Comparison of ENCODE assay signal across 9 mouse cellular contexts in the genomic region with DNA sequence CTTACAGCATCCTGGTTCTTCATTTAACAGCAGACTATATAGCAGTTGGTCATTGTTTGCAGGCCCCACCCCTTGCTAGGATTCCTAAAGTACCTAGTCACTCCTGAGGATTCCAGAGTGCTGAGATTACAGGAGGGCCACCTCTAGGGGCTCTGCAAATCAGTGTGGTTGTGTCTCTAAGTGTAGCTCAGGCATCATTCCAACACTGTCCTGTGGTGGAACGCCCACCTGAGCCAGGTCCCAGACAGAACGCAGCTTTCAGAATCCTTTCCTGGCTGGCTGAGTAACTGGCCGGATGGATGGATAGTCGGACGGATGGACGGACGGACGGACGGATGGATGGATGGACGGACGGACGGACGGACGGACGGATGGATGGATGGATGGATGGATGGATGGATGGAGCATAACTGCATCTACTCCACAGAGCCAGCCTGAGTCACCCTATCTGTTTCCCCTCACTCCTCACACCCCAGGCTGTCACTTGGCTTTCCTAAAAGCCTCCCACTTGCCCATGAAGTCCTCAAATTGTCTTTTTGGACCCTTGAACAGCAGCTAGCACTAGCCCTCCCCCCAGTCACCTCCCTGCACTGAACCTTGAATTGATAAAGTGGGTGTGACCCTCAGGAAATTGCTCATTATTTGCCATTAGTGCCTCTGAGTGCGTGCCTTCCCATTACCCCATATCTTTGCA. TPM values are rescaled to one million over a fixed set of nuclear protein-coding genes. Genes with fewer than 3 reads are reported as not detected.
DNase-seq lines count a peak whose midpoint lies in the region; ATAC-seq and TF ChIP-seq lines count a peak whose summit lies in the region.
"Had no signal": no experiment of that assay in that cellular context is flagged by ENCODE, and none has a peak within 500 bp of the region (broad histone marks: within the 10 kb centered on the region; RNA-seq: fewer than 3 reads in every experiment).

No protein-coding gene starts in this region.

- H3K27ac ChIP-seq in heart, embryonic 11.5 days (ENCODE audit: low read depth, low read length): no peak overlapping the region
- H3K27ac ChIP-seq in cortical plate, adult 2 months (ENCODE audit: insufficient read depth, low read length): no peak overlapping the region
- peak overlapping the region; percentile 83 for H3K27ac ChIP-seq in hindbrain, embryonic 13.5 days
- H3K27ac ChIP-seq in midbrain, embryonic 12.5 days (replicated peaks): no peak overlapping the region

- no peak; the same call in 1 of the 2 replicates for ATAC-seq in heart, embryonic 11.5 days (replicated peaks; ENCODE audit: insufficient number of reproducible peaks, low FRiP score, low TSS enrichment)
- peak; percentile 47 for ATAC-seq in hindbrain, embryonic 13.5 days (ENCODE audit: low FRiP score)
- ATAC-seq in midbrain, embryonic 12.5 days (ENCODE audit: low FRiP score, low read depth): 0 out of 2 replicates have a peak, but pooled peaks have one; percentile 28

- no peak for TF ChIP-seq POLR2A in cortical plate, adult 2 months (IDR thresholded peaks at IDR 0.05; ENCODE audit: extremely low read depth, insufficient read depth, low read length)

- peaks cover 12% of the 10 kb centered on the region for H3K4me1 ChIP-seq in heart, embryonic 11.5 days (ENCODE audit: control insufficient read depth, insufficient read depth, low read length)
- H3K4me1 ChIP-seq in cortical plate, adult 2 months (ENCODE audit: control insufficient read depth, insufficient read depth, low read length): no peaks in the 10 kb centered on the region
- peaks cover 21% of the 10 kb centered on the region for H3K4me1 ChIP-seq in hindbrain, embryonic 13.5 days (replicated peaks)
- peaks cover 7% of the 10 kb centered on the region; the same call in 1 of the 2 replicates for H3K4me1 ChIP-seq in midbrain, embryonic 12.5 days

- DNase-seq in heart, postnatal 25 days (ENCODE audit: low spot score): no peak
- no peak for DNase-seq in left cerebral cortex, postnatal 10 days (ENCODE audit: extremely low spot score in 1 of 2, low spot score in 2 of 2)
- no peak for DNase-seq in left cerebral cortex, adult 11 months (ENCODE audit: low spot score)
- DNase-seq in urinary bladder, postnatal 36 days (ENCODE audit: low spot score in 2 of 2): no peak
- DNase-seq: cerebellum, adult 9-11 months had no signal

- peak overlapping the region; percentile 86 for H3K4me2 ChIP-seq in heart, embryonic 11.5 days
- H3K4me2 ChIP-seq in hindbrain, embryonic 13.5 days: peak overlapping the region; percentile 78
- peak overlapping the region; percentile 74 for H3K4me2 ChIP-seq in midbrain, embryonic 12.5 days (replicated peaks)

- H3K36me3 ChIP-seq in heart, embryonic 11.5 days (ENCODE audit: control insufficient read depth, insufficient read depth, low read length): no peaks in the 10 kb centered on the region
- no peaks in the 10 kb centered on the region for H3K36me3 ChIP-seq in hindbrain, embryonic 13.5 days
- no peaks in the 10 kb centered on the region for H3K36me3 ChIP-seq in midbrain, embryonic 12.5 days

- H3K27me3 ChIP-seq in heart, embryonic 11.5 days (ENCODE audit: control insufficient read depth, insufficient read depth, low read length): no peaks in the 10 kb centered on the region
- peaks cover 18% of the 10 kb centered on the region; the same call in 1 of the 2 replicates for H3K27me3 ChIP-seq in hindbrain, embryonic 13.5 days
- peaks cover 23% of the 10 kb centered on the region for H3K27me3 ChIP-seq in midbrain, embryonic 12.5 days

- no peaks in the 10 kb centered on the region for H3K9me3 ChIP-seq in heart, embryonic 11.5 days (replicated peaks; ENCODE audit: control insufficient read depth, low read length)
- no peaks in the 10 kb centered on the region for H3K9me3 ChIP-seq in hindbrain, embryonic 13.5 days
- no peaks in the 10 kb centered on the region for H3K9me3 ChIP-seq in midbrain, embryonic 12.5 days

- no peak for TF ChIP-seq CTCF in cortical plate, adult 2 months (IDR thresholded peaks at IDR 0.05; ENCODE audit: extremely low read depth, insufficient read depth, low read length)

- 56% methylated on average over 16 of the region's 16 CpGs for WGBS in heart, embryonic 11.5 days (ENCODE audit: insufficient replicate concordance)
- 80% methylated on average over 16 of the region's 16 CpGs for WGBS in hindbrain, embryonic 13.5 days
- WGBS in midbrain, embryonic 12.5 days: 76% methylated on average over 16 of the region's 16 CpGs

- peak overlapping the region; percentile 53 for H3K4me3 ChIP-seq in heart, embryonic 11.5 days (ENCODE audit: low read depth, low read length)
- H3K4me3 ChIP-seq in cortical plate, adult 2 months (ENCODE audit: insufficient read depth, low read length): peak overlapping the region; percentile 61
- H3K4me3 ChIP-seq in hindbrain, embryonic 13.5 days: peak overlapping the region; percentile 54
- H3K4me3 ChIP-seq in midbrain, embryonic 12.5 days: peak overlapping the region; percentile 49

- intact Hi-C loops in heart, postnatal 25 days (cut with DNase I): no loop called here
- intact Hi-C loops in left cerebral cortex, postnatal 10 days (cut with DNase I): no loop called here

- H3K9ac ChIP-seq in heart, embryonic 11.5 days (ENCODE audit: low read depth, low read length): peak overlapping the region; percentile 80; the same call in 1 of the 2 replicates
- H3K9ac ChIP-seq in hindbrain, embryonic 13.5 days: peak overlapping the region; percentile 80
- H3K9ac ChIP-seq in midbrain, embryonic 12.5 days (replicated peaks): peak overlapping the region; percentile 63; the same call in 1 of the 2 replicates

RNA-seq across cellular contexts. Expression of a gene that starts 0.4 kb away (rescaled TPM):
- polyA plus RNA-seq in heart, embryonic 11.5 days (2014; fragmentation: Nextera tagmentation; extraction: Ambion mirVana): 3.7 and 5.3 TPM in 2 replicates
- under 1 TPM; 0.21 to 0.59 TPM for total RNA-seq in heart, postnatal 25 days (2021)
- 18.7 and 18.9 TPM in 2 replicates for polyA plus RNA-seq in cortical plate, adult 2 months (2012; rRNA removed)
- polyA plus RNA-seq in hindbrain, embryonic 13.5 days (2015; fragmentation: Nextera tagmentation; extraction: Ambion mirVana): 15.8 and 17.0 TPM in 2 replicates
- polyA plus RNA-seq in midbrain, embryonic 12.5 days (2016; fragmentation: Nextera tagmentation; extraction: Ambion mirVana): 3.1 and 3.5 TPM in 2 replicates
- 10 to 100 TPM; 10.1 to 11.0 TPM for total RNA-seq in left cerebral cortex, postnatal 10 days (2021)

RNA-seq across cellular contexts. Expression of a gene that starts 41.3 kb away (rescaled TPM):
- 23.2 and 26.8 TPM in 2 replicates for polyA plus RNA-seq in heart, embryonic 11.5 days (2014; fragmentation: Nextera tagmentation; extraction: Ambion mirVana)
- total RNA-seq in heart, postnatal 25 days (2021): 10 to 100 TPM; 15.1 to 15.7 TPM
- 38.0 and 41.9 TPM in 2 replicates for polyA plus RNA-seq in cortical plate, adult 2 months (2012; rRNA removed)
- 34.1 and 34.9 TPM in 2 replicates for polyA plus RNA-seq in hindbrain, embryonic 13.5 days (2015; fragmentation: Nextera tagmentation; extraction: Ambion mirVana)
- polyA plus RNA-seq in midbrain, embryonic 12.5 days (2016; fragmentation: Nextera tagmentation; extraction: Ambion mirVana): 49.2 and 50.7 TPM in 2 replicates
- total RNA-seq in left cerebral cortex, postnatal 10 days (2021): 10 to 100 TPM; 34.5 to 35.1 TPM
